Mouse (Mus musculus): ENCODE results near the gene Tcf20.

DNA sequence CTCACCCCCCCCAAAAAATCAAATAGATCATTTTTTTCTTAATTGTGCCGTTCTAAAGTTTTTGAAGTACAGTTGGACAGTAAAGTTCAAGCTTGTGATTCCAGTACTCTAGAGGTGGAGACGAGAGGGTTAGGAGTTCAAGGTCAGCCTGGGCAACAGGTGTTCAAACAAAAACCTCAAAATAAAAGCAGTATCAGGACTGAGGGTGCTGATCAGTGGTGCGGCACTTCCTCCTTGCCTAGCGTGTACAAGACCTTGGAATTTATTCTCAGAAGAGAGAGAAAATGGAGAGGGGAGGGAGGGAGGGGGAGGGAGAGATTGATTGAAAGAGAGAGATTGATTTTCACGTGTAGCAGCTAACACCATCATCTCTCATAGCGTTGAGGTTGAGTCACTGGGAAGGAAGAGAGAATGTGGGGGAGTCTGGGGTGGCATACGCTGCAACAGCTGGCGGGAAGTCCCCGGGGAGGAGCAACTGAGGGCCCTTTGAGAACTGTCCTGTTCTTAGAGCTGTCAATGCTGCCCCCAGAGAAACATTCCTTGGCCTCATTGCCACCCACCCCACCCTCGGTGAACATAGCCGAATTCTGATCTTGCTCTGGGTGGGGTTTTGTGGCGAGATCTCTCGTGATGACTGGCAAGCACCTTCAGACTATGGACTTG lies 21.2 kb upstream of the Tcf20 start:
- no peak for TF ChIP-seq EP300 (IDR thresholded peaks at IDR 0.05; ENCODE audit: low read depth)
- TF ChIP-seq CTCF (IDR thresholded peaks at IDR 0.05; ENCODE audit: low read depth) = no peak

Data from liver, embryonic 14.5 days (tissue).